Mouse (Mus musculus): ENCODE results near the gene Gm20481. TPM values are rescaled to one million over a fixed set of nuclear protein-coding genes. Genes with fewer than 3 reads are reported as not detected.
"Not testable (repeated sequence)": the region's sequence is repeated elsewhere in the genome, so short reads cannot be mapped to it uniquely, and the experiment has no call there.

Gene Gm20481
- polyA plus RNA-seq, 1 experiment from 2014 or later, result not detected

DNA sequence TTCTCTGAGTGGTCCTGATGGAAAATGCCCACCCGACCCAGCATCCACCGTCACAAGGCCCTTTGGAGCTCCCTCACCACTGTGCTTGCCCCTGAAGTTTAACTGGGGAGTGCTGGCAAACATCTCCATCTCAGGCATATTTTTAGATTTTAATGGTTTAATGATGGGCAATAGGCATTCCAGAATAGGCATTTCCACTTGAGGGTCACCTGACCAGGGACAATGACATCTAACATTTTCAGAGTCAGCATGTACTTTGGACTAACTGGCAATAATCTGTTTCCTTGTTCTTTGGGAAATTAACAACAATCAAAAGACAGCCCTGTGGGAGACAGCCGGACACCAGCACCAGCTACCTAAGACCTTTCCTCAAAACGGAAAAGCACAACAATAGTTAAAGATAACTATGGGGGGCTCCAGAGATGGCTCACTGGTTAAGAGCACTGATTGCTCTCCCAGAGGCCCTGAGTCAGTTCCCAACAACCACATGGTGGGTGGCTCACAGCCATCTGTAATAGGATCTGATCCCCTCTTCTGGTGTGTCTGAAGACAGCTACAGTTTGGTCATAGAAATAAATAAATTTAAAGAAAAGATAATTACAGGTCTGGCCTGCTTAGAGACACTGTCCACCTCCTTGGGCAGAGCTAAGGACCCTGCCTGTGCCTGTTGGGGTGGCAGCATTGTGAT, 26.4 kb upstream of the Gm20481 start:
- 86% methylated on average over 4 of the region's 4 CpGs for WGBS
- Histone ChIP-seq H3K4me1 (peaks cover 12% of the 10 kb centered on the region), H3K4me3 (no peak overlapping the region), H3K36me3 (no peaks in the 10 kb centered on the region), H3K27me3 (ENCODE audit: low read depth, poor library complexity, severe bottlenecking) (no peaks in the 10 kb centered on the region), H3K9me3 (replicated peaks) (no peaks in the 10 kb centered on the region), H3K27ac (no peak overlapping the region)
- DNase-seq (ENCODE audit: low spot score), result no peak

DNA sequence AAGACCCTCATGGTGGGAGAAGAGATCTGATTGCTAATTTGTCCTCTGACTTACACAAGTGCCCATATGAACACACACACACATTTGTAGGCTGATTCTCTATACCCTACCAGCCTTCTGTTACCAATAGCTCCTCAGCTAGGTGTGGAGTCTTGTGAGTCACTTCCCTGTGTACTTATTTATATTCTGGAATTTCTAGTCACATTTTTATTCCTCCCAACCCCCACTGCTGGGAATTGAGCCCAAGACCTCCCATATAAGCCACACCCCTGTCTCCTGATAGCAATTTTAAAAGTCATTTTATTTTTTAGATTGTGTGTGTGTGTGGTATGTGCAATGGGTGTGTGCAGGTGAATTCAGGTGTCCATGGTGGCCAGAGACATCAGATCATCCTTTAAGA, 25.4 kb upstream of the Gm20481 start:
- Histone ChIP-seq H3K36me3 (peaks cover 1% of the 10 kb centered on the region), H3K4me3 (no peak overlapping the region), H3K27ac (no peak overlapping the region), H3K4me1 (peaks cover 12% of the 10 kb centered on the region), H3K27me3 (ENCODE audit: low read depth, poor library complexity, severe bottlenecking) (no peaks in the 10 kb centered on the region), H3K9me3 (replicated peaks) (no peaks in the 10 kb centered on the region)
- DNase-seq (ENCODE audit: low spot score), result no peak

DNA sequence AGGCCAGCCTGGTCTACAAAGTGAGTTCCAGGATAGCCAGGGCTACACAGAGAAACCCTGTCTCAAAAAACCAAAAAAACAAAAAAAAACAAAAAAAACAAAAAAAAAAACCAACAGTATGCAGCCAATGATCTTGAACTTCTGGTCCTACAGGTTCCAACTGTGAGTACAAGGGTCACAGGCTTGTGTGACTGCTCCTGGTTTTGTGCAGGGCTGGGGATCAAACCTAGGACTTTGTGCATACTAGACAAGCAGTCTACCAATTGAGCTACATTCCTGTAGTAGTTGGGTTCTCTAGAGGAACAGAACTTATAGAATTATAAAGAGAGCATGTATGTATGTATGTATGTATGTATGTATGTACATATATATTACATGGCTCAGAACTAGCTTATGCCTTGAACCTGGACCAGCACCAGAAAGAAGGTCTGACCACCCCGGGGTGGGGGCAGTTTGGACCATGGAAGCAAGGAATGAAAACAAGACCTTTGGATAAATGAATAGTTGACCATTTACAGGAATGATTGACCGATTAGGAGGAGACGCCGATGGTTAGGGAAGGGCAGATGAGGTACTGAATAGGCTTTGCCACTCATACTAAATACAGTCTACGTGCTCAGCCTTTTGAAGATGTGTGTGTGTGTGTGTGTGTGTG, 23.1 kb upstream of the Gm20481 start:
- no peaks in the 10 kb centered on the region for H3K9me3 ChIP-seq (replicated peaks)
- no peak overlapping the region for H3K4me3 ChIP-seq
- DNase-seq (ENCODE audit: low spot score), result no peak
- H3K36me3 ChIP-seq, result peaks cover 24% of the 10 kb centered on the region
- H3K27me3 ChIP-seq (ENCODE audit: low read depth, poor library complexity, severe bottlenecking), result no peaks in the 10 kb centered on the region
- peaks cover 14% of the 10 kb centered on the region for H3K4me1 ChIP-seq
- WGBS, result 89% methylated on average over 5 of the region's 5 CpGs
- no peak overlapping the region for H3K27ac ChIP-seq

DNA sequence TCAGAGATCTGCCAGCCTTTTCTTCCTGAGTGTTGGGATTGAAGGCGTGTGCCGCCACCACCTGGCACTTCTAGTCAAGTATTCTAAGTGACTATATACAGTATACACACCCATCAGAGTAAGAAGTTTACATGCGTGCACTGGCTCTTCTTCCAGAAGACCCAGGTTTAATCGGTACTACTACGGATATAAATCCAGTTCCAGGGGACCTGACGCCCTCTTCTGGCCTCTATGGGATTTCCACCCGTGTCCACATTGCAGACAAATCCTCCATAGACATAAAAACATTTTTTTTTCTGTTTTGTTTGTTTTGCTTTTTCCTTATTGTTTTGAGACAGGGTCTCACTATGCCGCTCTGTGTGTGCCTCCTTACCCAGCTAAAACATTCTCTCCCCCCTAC, 22.1 kb upstream of the Gm20481 start:
- 33% methylated on average over 8 of the region's 8 CpGs for WGBS
- no peak overlapping the region for H3K4me3 ChIP-seq
- no peak for DNase-seq (ENCODE audit: low spot score)

DNA sequence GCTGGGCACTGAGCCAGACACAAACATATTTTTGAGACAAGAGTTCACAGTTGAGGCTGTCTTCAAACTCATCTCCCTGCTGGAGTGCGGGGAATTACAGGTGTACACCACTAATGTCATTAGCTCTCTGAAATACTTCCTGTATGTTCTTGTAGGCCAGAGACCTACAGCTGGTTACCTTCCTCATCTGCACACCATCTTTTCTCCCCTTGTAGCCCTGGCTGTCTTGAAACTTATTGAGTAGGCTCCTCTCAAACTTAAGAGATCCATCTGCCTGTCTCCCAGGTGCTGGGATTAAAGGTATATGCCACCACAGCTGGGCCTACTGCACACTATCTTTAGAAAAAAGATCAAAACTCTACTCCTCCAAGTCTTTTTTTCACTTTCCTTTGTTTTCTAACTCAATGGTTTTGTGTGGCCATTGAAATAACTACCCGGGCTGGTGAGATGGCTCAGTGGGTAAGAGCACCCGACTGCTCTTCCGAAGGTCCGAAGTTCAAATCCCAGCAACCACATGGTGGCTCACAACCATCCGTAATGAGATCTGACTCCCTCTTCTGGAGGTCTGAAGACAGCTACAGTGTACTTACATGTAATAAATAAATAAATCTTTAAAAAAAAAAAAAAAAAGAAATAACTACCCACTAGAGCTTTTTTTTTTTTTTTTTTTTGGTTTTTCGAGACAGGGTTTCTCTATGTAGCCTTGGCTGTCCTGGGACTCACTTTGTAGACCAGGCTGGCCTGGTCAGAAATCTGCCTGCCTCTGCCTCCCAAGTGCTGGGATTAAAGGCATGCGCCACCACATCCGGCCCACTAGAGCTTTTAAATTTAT, 20.8 kb upstream of the Gm20481 start:
- not testable (repeated sequence) for H3K4me1 ChIP-seq; H3K9me3 ChIP-seq (replicated peaks); H3K27me3 ChIP-seq (ENCODE audit: low read depth, poor library complexity, severe bottlenecking); H3K27ac ChIP-seq; DNase-seq (ENCODE audit: low spot score)
- H3K36me3 ChIP-seq, result peaks cover 29% of the 10 kb centered on the region
- peak overlapping the region; percentile 98; the same call in 1 of the 2 replicates for H3K4me3 ChIP-seq
- 69% methylated on average over 9 of the region's 9 CpGs for WGBS

More for the DNA sequence above, 22.1 kb upstream of the Gm20481 start:
- H3K4me1 ChIP-seq, result peaks cover 9% of the 10 kb centered on the region
- H3K27ac ChIP-seq, result no peak overlapping the region
- no peaks in the 10 kb centered on the region for H3K27me3 ChIP-seq (ENCODE audit: low read depth, poor library complexity, severe bottlenecking)
- peaks cover 29% of the 10 kb centered on the region for H3K36me3 ChIP-seq
- H3K9me3 ChIP-seq (replicated peaks), result no peaks in the 10 kb centered on the region

DNA sequence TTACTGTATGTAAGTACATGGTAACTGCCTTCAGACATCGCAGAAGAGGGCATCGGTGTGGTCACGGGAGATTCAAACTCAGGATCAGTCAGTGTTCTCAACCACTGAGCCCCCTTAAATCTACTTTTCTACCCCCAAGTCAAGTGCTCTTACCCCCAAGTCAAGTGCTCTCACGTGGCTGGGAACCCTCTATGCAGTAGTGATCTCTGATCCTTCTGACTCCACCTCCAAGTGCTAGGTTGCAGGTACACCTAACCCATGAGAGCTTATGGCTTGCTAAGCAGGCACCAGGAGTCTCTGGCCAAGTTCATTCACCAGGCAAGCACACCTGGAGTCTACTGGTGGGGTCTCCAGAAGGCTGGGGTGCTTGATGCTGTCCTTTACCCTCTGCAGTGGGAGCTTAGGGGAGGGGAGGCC, 20.2 kb upstream of the Gm20481 start:
- WGBS, result 42% methylated on average over 4 of the region's 4 CpGs
- Histone ChIP-seq H3K4me3 (peak overlapping the region; percentile 98), H3K9me3 (replicated peaks) (no peaks in the 10 kb centered on the region), H3K36me3 (peaks cover 29% of the 10 kb centered on the region), H3K4me1 (peaks cover 9% of the 10 kb centered on the region), H3K27me3 (ENCODE audit: low read depth, poor library complexity, severe bottlenecking) (peaks cover 2% of the 10 kb centered on the region; the same call in 1 of the 2 replicates), H3K27ac (0 out of 2 replicates have a peak overlapping the region, but pooled peaks have one; percentile 15)
- peak; percentile 63 for DNase-seq (ENCODE audit: low spot score)

DNA sequence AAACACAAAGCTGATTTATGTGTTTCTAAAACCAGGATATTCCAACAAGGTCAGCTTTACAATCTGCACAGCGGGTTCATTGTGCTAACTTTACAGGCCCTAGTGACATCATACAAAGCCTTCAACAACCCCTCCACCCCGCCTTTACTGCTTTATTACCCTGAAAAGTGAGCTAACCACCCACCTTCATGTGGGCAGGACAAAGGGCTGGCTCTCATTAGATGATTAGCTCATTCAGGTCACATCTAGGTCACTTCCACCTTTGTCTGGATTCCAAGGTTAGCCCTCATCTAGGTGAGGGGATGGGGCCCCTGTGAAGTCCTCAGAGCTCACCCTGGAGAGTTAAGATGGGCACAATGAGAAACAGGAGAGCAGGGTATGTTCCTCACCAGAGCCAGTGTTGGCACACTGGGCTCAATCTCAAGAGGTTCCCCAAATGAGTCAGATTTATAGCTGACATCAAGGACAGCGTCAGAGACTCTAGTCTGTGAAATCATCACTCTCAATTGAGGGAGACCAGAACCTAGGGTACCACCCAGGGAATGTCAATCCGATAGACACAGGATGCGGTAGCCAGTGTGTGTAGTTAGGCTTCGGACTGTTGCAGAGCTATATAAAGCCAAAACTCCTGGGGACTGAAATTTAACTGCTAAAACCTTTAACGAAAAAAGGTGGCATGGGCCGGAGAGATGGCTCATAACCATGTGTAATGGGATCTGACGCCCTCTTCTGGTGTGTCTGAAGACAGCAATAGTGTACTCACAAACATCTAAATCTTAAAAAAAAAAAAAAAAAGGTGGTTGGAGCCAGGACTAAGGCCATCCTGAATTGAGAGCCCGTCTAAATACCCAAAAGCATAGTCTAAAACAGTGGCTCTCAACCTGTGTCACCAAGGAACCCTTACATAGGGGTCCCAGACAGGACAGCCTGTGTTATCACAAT, 18.9 kb upstream of the Gm20481 start:
- peak overlapping the region; percentile 98 for H3K4me3 ChIP-seq
- peak overlapping the region; percentile 99 for H3K27ac ChIP-seq
- 26% methylated on average over 10 of the region's 10 CpGs for WGBS
- no peak for DNase-seq (ENCODE audit: low spot score)
- peaks cover 9% of the 10 kb centered on the region for H3K4me1 ChIP-seq
- peaks cover 29% of the 10 kb centered on the region for H3K36me3 ChIP-seq
- no peaks in the 10 kb centered on the region for H3K9me3 ChIP-seq (replicated peaks)
- peaks cover 14% of the 10 kb centered on the region; the same call in 1 of the 2 replicates for H3K27me3 ChIP-seq (ENCODE audit: low read depth, poor library complexity, severe bottlenecking)

DNA sequence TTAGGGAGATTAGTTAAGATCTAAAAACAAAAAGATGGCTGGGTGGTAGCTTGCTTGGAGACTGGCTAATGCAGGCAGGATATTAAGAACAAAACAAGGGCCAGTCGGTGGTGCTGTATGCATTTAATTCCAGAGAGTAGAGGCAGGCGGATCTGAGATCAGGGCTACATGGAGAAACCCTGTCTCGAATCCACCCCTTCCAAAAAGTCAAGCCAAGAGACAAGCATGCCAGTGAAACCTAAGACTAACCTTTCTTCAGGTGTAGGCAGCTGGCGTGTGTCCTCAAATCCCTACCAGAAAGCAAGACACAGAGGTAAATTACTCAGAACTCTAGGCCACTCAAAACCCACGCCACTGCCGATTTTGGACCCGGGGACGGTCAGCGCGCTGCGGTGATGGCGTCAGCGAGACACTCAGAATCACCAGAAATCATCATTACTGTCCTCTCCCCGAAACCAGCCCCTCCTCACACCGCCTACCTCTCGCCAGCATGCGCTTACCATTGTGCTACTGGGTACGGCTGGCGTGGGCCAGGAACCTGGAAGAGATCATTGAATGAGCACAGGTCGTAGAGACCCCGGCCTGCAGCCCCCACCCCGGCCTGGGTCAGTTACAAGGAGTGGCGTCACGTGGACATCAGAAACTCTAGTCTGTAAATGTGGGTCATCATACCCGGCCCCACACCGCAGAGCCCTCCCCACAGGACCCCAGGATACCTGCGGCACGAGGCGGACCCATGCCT, 17.9 kb upstream of the Gm20481 start:
- peak overlapping the region; percentile 99 for H3K27ac ChIP-seq
- DNase-seq (ENCODE audit: low spot score), result no peak
- peaks cover 29% of the 10 kb centered on the region for H3K36me3 ChIP-seq
- H3K9me3 ChIP-seq (replicated peaks), result no peaks in the 10 kb centered on the region
- peak overlapping the region; percentile 98 for H3K4me3 ChIP-seq
- peaks cover 23% of the 10 kb centered on the region for H3K27me3 ChIP-seq (ENCODE audit: low read depth, poor library complexity, severe bottlenecking)
- H3K4me1 ChIP-seq, result peaks cover 9% of the 10 kb centered on the region
- under 1% methylated on average over 29 of the region's 29 CpGs for WGBS

DNA sequence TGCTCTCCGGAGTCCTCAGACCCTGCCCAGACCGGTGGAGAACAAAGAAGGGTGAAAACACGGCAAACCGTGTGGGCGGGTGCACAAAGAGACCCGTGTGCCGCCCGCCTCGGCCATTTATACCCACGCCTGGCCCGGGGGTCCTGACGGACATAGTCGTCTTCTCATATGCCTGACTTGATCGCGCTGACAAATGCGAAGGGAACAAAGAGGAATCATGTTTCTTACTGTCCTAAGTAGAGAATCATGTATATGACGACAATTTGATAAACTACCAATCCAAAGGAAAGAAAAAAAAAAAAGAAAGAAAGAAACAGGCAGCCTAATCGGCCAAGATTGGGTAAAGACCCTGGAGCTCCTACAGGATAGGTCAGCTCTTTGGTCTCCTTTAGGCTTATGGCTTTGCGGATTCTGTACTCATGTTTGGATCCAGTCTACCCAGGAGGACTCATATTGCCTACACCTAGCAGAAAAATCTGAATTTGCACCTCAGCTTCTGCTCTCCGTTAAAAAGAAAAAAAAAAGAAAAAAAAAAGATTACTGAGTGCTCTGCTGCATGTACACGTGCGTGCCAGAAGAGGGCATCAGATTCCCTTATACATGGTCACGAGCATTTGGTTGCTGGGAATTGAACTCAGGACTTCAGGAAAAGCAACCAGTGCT, 17.2 kb upstream of the Gm20481 start:
- Histone ChIP-seq H3K4me3 (peak overlapping the region; percentile 98), H3K36me3 (peaks cover 29% of the 10 kb centered on the region), H3K9me3 (replicated peaks) (no peaks in the 10 kb centered on the region), H3K27ac (peak overlapping the region; percentile 99), H3K27me3 (ENCODE audit: low read depth, poor library complexity, severe bottlenecking) (peaks cover 26% of the 10 kb centered on the region), H3K4me1 (peaks cover 9% of the 10 kb centered on the region)
- WGBS, result under 1% methylated on average over 23 of the region's 23 CpGs
- peak; percentile 92 for DNase-seq (ENCODE audit: low spot score)

DNA sequence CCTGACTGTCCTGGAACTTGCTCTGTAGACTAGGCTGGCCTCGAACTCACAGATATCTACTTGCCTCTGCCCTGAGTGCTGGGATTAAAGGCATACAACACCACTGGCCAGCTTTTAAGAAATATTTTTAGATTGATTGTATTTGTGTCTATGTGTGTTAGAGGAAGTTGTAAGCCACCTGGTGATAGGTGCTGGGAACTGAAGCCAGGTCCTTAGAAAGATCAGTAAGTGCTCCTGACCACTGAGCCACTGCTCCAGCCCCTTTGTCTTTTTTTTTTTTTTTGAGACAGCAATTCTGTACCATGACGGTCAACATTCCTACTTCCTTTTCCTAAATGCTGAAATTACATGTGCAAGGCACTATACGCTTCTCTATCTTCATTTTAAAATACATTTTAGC, 16.5 kb upstream of the Gm20481 start:
- DNase-seq (ENCODE audit: low spot score), result no peak
- H3K9me3 ChIP-seq (replicated peaks), result no peaks in the 10 kb centered on the region
- WGBS, result 93% methylated on average over 3 of the region's 3 CpGs
- peaks cover 26% of the 10 kb centered on the region for H3K27me3 ChIP-seq (ENCODE audit: low read depth, poor library complexity, severe bottlenecking)
- peak overlapping the region; percentile 98 for H3K4me3 ChIP-seq
- peaks cover 29% of the 10 kb centered on the region for H3K36me3 ChIP-seq
- peaks cover 9% of the 10 kb centered on the region for H3K4me1 ChIP-seq
- peak overlapping the region; percentile 99; the same call in 1 of the 2 replicates for H3K27ac ChIP-seq

DNA sequence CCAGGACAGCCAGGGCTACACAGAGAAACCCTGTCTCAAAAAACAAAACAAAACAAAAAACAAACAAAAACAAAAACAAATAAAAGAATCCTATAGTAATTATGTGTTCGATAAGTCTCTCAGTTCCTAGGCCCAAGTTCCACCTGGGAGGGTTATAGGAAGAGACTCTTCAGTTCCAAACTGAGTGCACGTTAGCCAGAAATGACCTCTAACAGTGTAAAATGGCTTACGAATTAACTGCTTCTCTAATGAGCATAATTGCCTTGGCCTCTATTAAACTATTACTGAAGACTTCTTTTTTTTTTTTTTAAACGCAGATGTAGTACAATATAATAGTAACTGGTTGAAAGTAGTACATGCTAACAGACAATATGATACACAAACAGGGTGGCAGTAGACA, 15.8 kb upstream of the Gm20481 start:
- no peak for DNase-seq (ENCODE audit: low spot score)
- 91% methylated on average over 4 of the region's 4 CpGs for whole genome bisulfite sequencing
- no peak overlapping the region for H3K4me3 ChIP-seq
- no peaks in the 10 kb centered on the region for H3K9me3 ChIP-seq (replicated peaks)
- H3K27ac ChIP-seq, result no peak overlapping the region
- peaks cover 26% of the 10 kb centered on the region for H3K27me3 ChIP-seq (ENCODE audit: low read depth, poor library complexity, severe bottlenecking)
- peaks cover 9% of the 10 kb centered on the region for H3K4me1 ChIP-seq
- peaks cover 29% of the 10 kb centered on the region for H3K36me3 ChIP-seq
